Mouse (Mus musculus) R1 (cell line): ENCODE results near the gene Glrx3.

Experiments
- DNase-seq: peaks from one replicate; pipeline ENCODE4 v3.0.0-alpha.2; 2018; ENCODE audit warnings: low read depth, low spot score

The Glrx3 gene

DNA sequence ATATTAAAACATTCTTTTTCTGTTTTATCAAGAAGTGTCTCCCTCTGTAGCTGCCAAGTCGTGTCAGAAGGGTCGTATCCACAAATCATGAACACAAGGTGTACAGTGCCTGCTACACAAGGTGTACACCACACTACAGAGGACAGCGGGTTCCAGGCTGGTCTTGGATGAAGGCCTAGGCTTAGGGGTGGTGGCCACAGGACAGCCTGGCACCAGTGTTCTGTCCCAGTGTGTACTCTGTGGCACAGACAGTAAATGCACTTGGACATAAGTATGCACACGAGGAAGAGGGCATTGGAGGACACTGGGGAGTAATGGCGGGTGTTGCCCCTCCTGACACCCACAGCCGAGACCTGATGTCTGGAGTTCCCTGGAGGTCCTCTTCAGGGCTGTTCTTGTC, 34.7 kb downstream of the Glrx3 start:
- no peak for DNase-seq

DNA sequence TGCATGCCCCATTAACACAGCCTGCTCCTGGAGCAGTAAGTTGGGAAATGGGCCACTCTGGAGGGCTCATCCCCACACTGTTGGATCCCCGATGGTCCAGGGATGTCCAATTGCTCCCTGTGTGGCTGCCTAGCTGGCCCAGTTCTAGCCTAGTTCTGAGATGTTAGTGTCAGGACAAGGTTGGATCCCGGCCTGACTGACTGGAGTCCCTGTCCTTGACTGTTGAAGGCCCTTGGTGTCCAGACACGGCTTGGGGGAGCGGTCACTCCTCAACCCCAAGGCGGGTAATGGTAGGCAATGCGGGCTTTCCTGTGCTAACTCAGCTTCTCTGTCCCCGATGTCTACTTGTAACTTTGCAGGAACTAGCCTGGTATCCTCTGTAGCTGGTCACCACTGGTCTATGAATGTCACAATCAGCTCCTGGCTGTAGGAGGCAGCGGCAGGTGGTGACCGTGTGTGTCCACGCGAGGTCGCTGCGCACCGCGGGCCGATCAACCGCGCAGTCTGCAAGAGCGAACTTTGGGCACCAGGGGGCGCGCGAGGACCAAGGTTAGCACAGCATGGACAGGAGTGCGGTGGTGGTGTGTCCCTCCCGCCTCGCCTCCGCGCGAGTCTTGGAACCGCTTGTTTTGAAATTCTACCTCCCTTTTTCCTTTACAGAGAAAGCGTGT, 40.7 kb downstream of the Glrx3 start:
- DNase-seq, result peak; percentile 85

DNA sequence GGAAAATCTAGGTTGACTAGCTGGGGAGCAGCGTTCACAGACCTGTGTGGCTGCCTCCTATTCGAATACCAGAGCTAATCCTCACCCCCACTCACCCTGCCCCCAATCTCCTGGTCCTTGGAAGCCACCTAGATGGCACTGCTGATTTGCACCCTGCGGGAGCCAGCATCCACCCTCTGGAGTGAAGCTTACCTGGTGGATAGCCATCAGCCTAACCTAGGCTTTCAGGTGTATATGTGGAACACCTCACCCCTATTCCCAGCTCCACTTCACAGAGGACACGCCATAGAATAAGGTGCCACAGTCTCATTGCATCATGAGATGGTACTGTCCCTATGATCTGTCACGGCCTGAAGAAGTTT, 41.2 kb downstream of the Glrx3 start:
- DNase-seq, result peak; percentile 10

DNA sequence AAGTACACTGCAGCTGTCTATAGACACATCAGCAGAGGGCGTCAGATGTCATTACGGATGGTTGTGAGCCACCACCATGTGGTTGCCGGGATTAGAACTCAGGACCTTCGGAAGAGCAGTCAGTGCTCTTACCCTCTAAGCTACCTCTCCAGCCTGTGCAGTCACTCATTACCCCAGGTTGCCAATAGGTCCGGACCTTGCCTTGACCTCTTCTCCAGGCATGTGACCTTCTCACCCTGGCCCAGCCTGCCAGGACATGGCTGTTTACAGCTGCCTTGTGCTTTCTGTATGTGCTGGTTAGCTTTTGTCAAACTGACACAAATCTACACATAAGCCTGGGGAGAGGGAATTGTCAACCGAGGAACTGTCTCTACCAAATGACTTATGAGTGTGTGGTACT, 43.4 kb downstream of the Glrx3 start:
- DNase-seq, result no peak

DNA sequence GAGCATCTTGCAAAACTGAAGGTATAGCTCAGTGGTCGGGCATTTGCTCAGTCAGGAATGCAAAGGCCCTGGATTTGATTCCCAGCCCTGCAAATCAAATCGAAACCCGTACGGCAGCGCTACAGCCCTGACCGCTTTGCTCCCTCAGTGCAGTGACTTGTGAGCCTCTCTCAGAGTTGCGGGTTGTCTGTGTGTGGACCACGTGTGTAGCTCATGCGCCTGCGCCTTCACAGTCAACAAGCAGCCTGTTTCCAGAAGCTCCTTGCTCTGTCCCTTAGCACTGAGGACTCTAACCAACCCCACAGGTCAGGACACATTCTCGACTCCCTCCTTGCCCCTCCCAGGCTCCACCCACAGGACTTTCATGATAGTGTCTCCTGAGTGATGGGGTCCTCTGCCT, 46.6 kb downstream of the Glrx3 start:
- DNase-seq, result peak; percentile 15

DNA sequence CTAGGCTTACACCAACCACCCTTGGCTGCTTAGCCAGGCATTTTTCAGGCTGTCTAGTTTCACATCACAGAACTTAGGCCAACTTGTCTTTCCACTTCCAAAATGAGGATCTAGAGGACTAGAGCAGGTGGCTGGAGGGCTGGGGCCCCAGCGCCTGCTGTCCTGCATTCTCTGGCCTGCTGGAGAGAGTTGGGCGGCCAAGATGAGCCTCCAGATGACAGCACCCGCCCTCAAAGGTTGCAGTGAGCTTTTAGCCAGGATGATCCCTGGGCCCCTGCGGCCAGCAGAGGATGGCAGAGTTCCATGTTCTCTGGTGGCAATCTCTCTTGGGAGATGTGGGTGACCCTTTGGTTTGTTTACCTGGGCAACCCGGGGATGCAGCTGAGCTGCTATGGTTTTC, 51.0 kb downstream of the Glrx3 start:
- no peak for DNase-seq

DNA sequence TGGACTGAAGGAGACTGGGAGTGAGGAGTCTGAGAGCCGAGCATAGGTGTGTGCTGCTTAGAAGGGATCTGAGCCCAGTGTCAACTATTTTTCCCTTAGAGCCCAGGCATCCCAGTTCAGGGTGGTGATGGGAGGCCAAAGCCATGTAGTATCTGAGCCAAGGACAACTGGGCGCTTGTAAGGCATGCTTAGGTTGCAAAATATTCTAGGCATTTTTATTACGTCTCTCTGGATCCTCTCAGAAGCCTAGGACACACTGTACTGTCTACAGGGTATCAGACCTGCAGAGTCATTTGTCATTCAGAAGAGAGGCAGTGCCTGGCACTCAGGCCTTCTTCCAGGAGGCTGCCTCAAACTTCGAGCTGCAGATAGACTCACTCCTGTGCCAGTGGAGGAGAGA, 53.3 kb downstream of the Glrx3 start:
- DNase-seq, result no peak

GRCm38 (mm10) chr7:137492307-137492973, 55.0 kb downstream of the Glrx3 start:
- no peak for DNase-seq

- peak; percentile 73 for DNase-seq
These were observed 61.3 kb downstream of the Glrx3 start for GRCm38 (mm10) chr7:137498736-137499135.

- no peak for DNase-seq
These were observed 80.2 kb downstream of the Glrx3 start for GRCm38 (mm10) chr7:137517588-137517987.

- DNase-seq, result no peak
These were observed 80.7 kb downstream of the Glrx3 start for GRCm38 (mm10) chr7:137518028-137518576.
